Mouse (Mus musculus) neutrophil, adult 83 days (primary cell): ENCODE measurements around the gene Poll. TPM values are rescaled to one million over a fixed set of nuclear protein-coding genes. Genes with fewer than 3 reads are reported as not detected.

Source experiments
- total RNA-seq, 2 experiments: library from RNA; stranded (reverse); gene quantifications; one replicate each; pipeline ENCODE4 v1.2.4; 2023

The Poll gene
- 1 to 10 TPM; 6.1 to 7.5 TPM for total RNA-seq

DNA sequence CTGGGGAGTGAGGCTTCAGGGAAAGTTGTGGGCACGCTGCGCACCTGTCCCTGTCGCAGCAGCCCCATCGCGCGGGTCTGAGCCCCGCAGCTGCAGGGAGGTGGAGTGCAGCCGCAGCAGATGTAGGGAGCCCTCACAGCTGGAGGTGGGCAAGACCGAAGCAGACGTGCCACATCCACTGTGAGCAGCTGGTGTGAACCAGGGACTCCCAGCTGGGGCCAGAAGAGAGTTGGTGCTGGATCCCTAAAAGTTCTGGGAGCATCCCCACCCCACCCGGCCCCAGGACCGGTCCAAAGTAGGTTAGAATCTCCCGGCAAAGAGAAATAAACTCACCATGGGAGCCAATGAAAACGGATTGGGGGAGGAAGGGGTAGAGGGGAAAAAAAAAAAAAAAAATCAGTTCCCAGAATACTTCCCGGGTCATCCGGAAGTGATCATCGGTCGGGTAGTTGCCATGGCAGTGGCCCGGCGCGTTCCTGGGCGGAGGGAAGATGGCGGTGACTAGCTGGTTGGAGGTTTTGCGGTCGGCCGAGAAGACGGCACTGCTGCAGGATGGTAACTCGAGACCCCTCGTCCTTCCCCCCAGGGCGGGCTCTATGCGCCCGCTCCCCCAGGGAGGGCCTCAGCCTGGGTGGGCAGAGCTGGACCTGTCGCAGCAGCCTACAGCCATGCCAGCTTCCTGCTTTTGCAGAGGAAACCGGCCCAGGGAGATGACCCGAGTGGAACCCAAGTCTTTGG is at the start of gene Poll, which contains the start of gene Gm17018:
Gene Poll, minus strand, starts transcription at position 379 of the 738 bp plus-strand sequence.
Gene Gm17018, plus strand, starts transcription at position 463 of the 738 bp plus-strand sequence.

Other genes starting within 250 kb of the Poll start
- gene Btrc, start 196.8 kb downstream of the Poll start, total RNA-seq, result 10 to 100 TPM; 13.8 to 18.3 TPM
- gene Gm17018, start 84 bp upstream of the Poll start, total RNA-seq, result 10 to 100 TPM in 1 of 2 experiments, 1 to 10 TPM in 1; 5.7 to 10.9 TPM
- gene Fbxw4, start 99.8 kb upstream of the Poll start, total RNA-seq, result 10 to 100 TPM; 38.4 to 39.0 TPM
- gene Fgf8, start 182.4 kb upstream of the Poll start, total RNA-seq, result not detected
- gene Npm3, start 189.1 kb upstream of the Poll start, total RNA-seq, result 10 to 100 TPM; 21.7 to 24.5 TPM
- gene Mgea5, start 223.3 kb upstream of the Poll start, total RNA-seq, result 100 to 1,000 TPM; 157 to 177 TPM